Mouse (Mus musculus): ENCODE data around the gene Atp2b4.

DNA sequence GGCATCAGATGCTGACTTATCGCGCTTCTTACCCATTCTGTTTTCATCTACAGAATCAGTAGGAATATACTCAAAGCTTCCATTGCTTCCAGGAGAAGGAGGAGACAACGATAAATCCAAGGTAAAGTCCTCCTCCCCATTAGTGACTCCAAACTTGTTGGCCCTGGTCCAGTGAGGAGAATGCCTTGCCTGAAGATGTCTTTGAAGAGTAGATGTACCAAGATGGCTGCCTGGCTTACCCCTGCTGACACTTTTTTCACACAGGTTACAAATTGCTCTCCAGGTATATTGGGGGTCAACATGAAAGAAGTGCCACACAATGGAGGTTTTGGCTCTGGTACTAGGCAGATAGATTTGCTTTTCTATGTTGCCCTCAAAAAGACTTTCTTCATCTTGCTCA is 142.0 kb downstream of the Atp2b4 start:
- TF ChIP-seq CTCF (IDR thresholded peaks at IDR 0.05; ENCODE audit: insufficient read depth, low read length) (no peak), POLR2A (IDR thresholded peaks at IDR 0.05; ENCODE audit: borderline replicate concordance, extremely low read depth, low read depth, low read length) (no peak)

Data from lung, adult 2 months (tissue).